Mouse (Mus musculus): Measurements from ENCODE around the gene Vwa7. TPM values are rescaled to one million over a fixed set of nuclear protein-coding genes. Genes with fewer than 3 reads are reported as not detected.

Gene Vwa7
- polyA plus RNA-seq, 1 experiment: 0.26 TPM

DNA sequence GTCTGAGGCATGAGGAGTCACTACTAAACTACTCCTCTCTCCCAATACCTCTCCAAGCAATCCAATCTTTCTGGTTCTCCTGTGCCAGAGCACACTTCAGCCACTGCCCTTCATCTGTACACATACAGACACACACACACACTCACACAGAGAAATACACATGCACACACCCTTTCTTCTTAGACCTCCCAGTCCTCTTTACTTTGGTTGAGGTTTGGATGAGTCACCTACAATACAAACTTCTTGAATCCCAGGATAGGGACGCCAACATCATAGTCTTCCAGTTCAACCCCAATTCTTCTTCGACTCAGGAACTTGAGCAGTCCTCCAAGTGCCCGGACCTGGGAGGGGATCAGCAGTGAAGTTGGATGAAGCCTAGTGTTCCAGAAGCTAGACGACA lies 27.4 kb downstream of the Vwa7 start:
- peak overlapping the region; percentile 85; the same call in 1 of the 2 replicates for H3K27ac ChIP-seq (ENCODE audit: insufficient read depth, low read length)
- H3K4me3 ChIP-seq (ENCODE audit: insufficient read depth, low read length): no peak overlapping the region
- peaks cover 27% of the 10 kb centered on the region for H3K4me1 ChIP-seq (ENCODE audit: control insufficient read depth, insufficient read depth, low read length)
- TF ChIP-seq CTCF (IDR thresholded peaks at IDR 0.05; ENCODE audit: borderline replicate concordance, insufficient read depth, low read length): no peak
- no peak for TF ChIP-seq POLR2A (IDR thresholded peaks at IDR 0.05; ENCODE audit: low read depth, low read length)

DNA sequence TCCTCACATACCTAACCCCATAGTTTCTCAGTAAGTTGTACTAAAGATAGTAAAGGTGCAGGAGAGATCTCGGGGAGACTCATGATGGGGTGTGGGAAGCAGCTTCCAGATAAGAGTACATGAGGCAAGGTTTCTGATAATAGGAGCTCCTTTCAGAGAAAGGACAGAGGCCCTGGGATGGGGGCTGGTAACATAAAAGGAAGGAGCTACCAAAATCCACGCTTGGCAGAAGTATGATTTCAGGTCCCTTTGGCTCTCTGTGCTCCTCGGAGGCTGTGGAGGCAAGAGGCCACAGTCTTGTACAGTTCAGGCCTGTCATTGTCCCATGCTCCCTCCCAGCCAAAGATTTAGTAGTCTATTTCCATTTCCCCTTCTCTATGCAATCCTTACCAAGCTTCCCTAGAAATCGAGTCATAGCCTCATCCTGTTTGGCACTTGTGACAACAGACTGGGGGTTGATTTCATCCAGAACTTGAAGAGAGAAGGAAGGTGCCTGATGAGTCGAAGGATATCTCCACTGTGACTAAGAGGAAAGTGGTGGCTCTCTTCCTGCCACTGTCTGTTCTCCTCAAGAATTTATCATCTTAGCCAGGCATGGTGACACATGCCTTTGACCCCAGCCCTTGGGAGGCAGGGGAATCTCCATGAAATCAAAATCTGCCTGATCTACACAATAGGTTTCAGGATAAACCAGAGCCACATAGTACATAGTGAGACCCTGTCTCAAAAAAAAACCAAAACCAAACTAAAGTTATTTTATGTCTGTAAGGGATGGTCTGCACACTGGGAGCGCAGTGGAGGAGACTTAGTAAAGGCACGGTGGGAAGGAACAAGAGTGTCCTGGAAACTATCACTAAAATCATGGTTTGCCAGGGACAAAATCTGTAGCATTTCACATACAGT lies 28.8 kb downstream of the Vwa7 start:
- TF ChIP-seq POLR2A (IDR thresholded peaks at IDR 0.05; ENCODE audit: low read depth, low read length): no peak
- TF ChIP-seq CTCF (IDR thresholded peaks at IDR 0.05; ENCODE audit: borderline replicate concordance, insufficient read depth, low read length): no peak
- Histone ChIP-seq H3K4me1 (ENCODE audit: control insufficient read depth, insufficient read depth, low read length) (peaks cover 18% of the 10 kb centered on the region), H3K4me3 (ENCODE audit: insufficient read depth, low read length) (no peak overlapping the region), H3K27ac (ENCODE audit: insufficient read depth, low read length) (peak overlapping the region; percentile 85)

DNA sequence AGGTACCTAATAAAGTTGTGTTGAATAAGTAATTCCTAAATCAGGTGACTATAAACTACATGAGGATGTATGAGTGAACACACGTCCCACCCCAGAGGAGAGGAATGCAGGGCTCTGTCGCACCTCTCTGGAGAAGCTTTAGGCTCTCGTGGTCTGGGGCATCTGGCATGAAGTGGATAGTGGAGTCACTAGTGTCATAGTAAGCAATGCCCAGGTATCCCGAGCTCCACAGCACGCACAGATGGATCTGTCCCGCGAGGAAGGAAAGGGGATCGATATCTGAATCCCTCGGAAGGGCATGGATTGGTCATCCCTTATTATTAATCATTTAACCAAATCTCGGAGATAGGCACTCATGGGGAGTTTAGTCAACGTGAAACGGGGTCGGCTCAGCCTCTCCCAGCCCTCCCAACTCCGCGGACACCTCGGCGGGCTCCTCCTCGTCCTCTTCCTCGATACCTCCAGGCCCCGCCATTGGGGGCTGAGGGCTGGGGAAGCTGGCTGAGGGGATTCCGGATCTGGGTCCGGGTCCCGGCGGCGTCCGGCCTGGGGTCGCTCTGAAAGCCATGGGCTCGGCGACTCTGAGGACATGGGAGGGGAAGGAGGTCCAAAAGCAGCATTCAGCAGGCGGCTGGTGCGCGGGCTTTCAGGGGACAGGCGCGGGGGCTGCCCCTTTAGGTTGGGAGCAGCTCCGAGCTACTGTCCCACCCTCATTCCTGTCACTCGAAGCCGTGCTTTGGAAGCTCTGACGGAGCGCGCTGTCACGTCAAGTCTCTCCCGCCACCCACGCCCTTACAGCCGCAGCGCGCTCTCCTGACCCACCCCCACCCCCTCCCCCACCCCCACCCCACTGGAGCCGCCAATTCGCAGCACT lies 29.7 kb downstream of the Vwa7 start:
- TF ChIP-seq CTCF (IDR thresholded peaks at IDR 0.05; ENCODE audit: borderline replicate concordance, insufficient read depth, low read length): no peak
- TF ChIP-seq POLR2A (IDR thresholded peaks at IDR 0.05; ENCODE audit: low read depth, low read length): peak; percentile 80
- Histone ChIP-seq H3K4me3 (ENCODE audit: insufficient read depth, low read length) (peak overlapping the region; percentile 39), H3K4me1 (ENCODE audit: control insufficient read depth, insufficient read depth, low read length) (peaks cover 17% of the 10 kb centered on the region), H3K27ac (ENCODE audit: insufficient read depth, low read length) (peak overlapping the region; percentile 85)

DNA sequence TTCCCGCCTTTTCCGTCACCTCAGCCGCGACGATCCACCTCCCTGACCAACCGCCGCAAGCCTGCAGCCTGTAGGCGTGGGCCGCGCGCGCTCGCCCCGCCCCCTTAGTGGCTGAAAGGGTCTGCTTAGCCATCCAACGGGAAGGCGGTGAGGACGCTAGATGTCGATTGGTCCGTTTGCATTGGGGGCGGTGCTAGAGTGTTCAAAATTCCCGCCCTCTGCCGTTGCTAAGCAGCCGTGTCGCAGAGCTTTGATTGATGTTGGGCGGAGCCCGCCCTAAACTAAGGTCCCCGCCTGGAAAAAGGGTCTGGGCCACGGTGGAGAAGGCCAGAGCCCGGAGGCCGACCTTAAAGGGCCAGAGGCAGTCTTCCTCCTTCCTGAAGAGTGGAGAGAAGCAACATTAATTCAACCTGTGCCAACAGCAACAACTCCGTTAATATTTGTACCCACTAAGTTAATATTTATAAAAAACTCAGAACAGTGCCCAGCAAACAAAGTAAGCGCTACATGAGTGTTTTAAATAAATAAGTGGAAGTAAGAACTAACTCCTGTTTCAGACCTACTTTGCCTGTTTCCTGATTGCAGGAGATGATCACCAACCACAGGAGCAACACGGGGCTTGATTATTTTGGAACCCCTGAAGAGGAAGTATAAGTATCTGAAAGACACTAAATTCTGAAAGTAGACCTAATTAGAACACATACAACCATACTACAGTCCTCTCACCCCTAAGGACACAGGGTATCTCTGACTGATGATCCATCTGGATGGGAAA lies 30.5 kb downstream of the Vwa7 start, which contains the start of gene Msh5:
Msh5 (minus strand) TSS at position 65 of the 775 bp plus-strand sequence.
- Histone ChIP-seq H3K4me1 (ENCODE audit: control insufficient read depth, insufficient read depth, low read length) (peaks cover 17% of the 10 kb centered on the region), H3K4me3 (ENCODE audit: insufficient read depth, low read length) (peak within 1 kb of the TSS; percentile 39), H3K27ac (ENCODE audit: insufficient read depth, low read length) (peak within 1 kb of the TSS; percentile 86)
- TF ChIP-seq POLR2A (IDR thresholded peaks at IDR 0.05; ENCODE audit: low read depth, low read length) (no peak; the same call in 1 of the 2 replicates), CTCF (IDR thresholded peaks at IDR 0.05; ENCODE audit: borderline replicate concordance, insufficient read depth, low read length) (no peak)

DNA sequence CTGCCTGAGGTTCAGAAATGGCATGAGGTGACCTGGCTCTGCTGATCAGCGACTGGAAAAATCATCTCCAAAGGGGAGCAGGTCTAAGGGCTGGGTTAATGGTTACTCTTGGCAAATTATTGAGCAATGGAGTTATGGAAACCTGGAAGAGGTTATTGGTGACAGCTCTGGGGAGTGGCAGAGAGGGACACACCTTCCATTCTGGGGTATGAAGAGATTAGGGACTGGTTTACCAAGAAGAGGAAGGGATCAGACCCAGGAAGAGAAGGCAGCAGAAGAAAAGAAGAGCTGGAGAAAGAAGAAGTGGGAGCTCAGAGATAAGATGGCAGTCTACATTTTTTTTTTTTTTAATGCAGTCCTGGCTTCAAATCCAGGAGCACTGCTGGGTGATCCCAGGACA lies 31.3 kb downstream of the Vwa7 start:
- Histone ChIP-seq H3K4me1 (ENCODE audit: control insufficient read depth, insufficient read depth, low read length) (peaks cover 20% of the 10 kb centered on the region), H3K4me3 (ENCODE audit: insufficient read depth, low read length) (no peak overlapping the region), H3K27ac (ENCODE audit: insufficient read depth, low read length) (peak overlapping the region; percentile 86)
- TF ChIP-seq POLR2A (IDR thresholded peaks at IDR 0.05; ENCODE audit: low read depth, low read length) (no peak), CTCF (IDR thresholded peaks at IDR 0.05; ENCODE audit: borderline replicate concordance, insufficient read depth, low read length) (no peak)

DNA sequence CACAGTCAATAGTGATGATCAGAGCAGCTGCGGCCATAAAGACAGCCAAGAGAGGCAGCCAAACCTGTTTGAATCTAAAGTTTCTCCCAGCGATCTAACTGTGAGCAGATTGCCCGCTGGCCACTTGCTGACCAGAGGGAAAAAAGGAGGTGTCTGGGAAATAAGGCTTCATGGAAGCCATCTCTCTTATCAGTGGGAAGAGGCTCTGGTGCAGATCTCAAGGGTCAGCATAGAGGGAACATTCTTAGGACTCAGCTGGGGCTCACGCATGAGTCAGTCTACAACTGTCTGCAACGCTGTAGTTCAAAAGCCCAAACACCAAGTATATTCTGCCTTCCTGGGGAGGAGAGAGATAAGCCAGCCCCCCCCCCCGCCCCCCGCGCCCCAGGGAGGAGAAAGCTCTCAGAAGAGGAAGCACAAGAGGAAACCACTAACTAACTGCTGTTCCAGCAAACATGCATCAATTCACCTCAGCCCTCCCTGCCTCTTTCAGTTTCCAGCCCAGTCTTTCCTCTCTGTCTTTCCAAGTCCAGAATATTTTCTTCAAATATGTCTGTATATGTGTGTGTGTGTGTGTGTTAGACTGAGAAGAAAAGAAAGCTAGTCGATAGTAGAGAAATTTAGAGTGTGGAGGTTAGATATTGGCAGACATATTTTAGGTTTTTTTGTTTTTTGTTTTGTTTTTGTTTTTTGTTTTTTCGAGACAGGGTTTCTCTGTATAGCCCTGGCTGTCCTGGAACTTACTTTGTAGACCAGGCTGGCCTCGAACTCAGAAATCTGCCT lies 32.0 kb downstream of the Vwa7 start:
- H3K4me3 ChIP-seq (ENCODE audit: insufficient read depth, low read length): no peak overlapping the region
- TF ChIP-seq POLR2A (IDR thresholded peaks at IDR 0.05; ENCODE audit: low read depth, low read length) (0 out of 2 replicates have a peak, but pooled peaks have one; percentile 37), CTCF (IDR thresholded peaks at IDR 0.05; ENCODE audit: borderline replicate concordance, insufficient read depth, low read length) (no peak)
- H3K27ac ChIP-seq (ENCODE audit: insufficient read depth, low read length): peak overlapping the region; percentile 86
- H3K4me1 ChIP-seq (ENCODE audit: control insufficient read depth, insufficient read depth, low read length): peaks cover 19% of the 10 kb centered on the region

DNA sequence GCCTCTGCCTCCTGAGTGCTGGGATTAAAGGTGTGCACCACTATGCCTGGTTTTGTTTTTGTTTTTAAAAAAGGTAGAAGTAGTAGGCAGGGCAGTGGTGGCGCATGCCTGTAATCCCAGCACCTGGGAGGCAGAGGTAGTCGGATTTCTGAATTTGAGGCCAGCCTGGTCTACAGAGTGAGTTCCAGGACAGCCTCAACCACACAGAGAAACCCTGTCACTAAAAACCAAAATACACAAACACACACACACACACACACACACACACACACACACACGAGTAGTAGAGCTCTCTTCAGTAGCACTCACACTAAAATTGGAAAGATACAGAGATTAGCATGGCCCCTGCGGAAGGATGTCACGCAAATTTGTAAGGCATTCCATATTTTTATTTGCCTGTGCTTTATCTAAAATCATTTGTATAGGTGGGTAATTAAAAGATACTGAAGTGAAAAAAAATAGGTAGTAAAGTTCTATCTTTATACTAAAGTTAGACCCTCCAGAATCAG lies 32.6 kb downstream of the Vwa7 start:
- Histone ChIP-seq H3K27ac (ENCODE audit: insufficient read depth, low read length) (peak overlapping the region; percentile 99), H3K4me1 (ENCODE audit: control insufficient read depth, insufficient read depth, low read length) (peaks cover 14% of the 10 kb centered on the region), H3K4me3 (ENCODE audit: insufficient read depth, low read length) (no peak overlapping the region)
- TF ChIP-seq POLR2A (IDR thresholded peaks at IDR 0.05; ENCODE audit: low read depth, low read length) (no peak), CTCF (IDR thresholded peaks at IDR 0.05; ENCODE audit: borderline replicate concordance, insufficient read depth, low read length) (no peak)

DNA sequence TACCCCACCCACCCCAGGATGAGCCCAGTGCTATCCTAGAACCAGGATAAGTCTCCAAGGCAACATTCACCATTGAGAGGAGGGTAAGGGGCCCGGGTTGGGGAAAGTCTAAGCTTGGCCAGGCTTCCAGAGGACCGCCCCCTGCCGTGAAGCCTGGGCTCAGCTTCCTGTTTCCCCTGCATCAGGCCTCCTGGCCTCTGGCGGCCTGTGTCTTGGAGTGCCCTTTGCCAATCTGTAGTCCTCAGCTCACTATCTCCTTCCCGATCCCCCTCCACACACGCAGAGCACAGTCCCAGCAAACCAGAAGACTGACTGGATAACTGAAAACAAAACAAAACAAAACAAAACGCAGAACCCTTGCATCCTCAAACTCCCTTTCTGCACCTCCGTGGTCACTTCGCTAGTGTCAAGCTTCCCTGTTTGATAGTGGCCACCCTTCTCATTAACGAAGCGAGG lies 33.2 kb downstream of the Vwa7 start, which contains the start of gene Clic1:
Clic1 (plus strand) TSS at position 406 of the 456 bp plus-strand sequence.
- Histone ChIP-seq H3K27ac (ENCODE audit: insufficient read depth, low read length) (peak within 1 kb of the TSS; percentile 99), H3K4me3 (ENCODE audit: insufficient read depth, low read length) (peak within 1 kb of the TSS; percentile 83), H3K4me1 (ENCODE audit: control insufficient read depth, insufficient read depth, low read length) (peaks cover 12% of the 10 kb centered on the region; the same call in 1 of the 2 replicates)
- TF ChIP-seq POLR2A (IDR thresholded peaks at IDR 0.05; ENCODE audit: low read depth, low read length) (peak; percentile 84), CTCF (IDR thresholded peaks at IDR 0.05; ENCODE audit: borderline replicate concordance, insufficient read depth, low read length) (no peak)
